Mouse (Mus musculus) natural killer cell, adult 2 months (primary cell): ENCODE measurements around the gene Dst.

Experiments
- DNase-seq, 2 experiments: peaks; one replicate each; pipeline ENCODE4 v3.0.0; 2022; ENCODE audit warnings: low spot score in 2 of 2

Gene Dst

GRCm38 (mm10) chr1:34023154-34023553 lies 115.1 kb downstream of the Dst start:
- DNase-seq: no peak

DNA sequence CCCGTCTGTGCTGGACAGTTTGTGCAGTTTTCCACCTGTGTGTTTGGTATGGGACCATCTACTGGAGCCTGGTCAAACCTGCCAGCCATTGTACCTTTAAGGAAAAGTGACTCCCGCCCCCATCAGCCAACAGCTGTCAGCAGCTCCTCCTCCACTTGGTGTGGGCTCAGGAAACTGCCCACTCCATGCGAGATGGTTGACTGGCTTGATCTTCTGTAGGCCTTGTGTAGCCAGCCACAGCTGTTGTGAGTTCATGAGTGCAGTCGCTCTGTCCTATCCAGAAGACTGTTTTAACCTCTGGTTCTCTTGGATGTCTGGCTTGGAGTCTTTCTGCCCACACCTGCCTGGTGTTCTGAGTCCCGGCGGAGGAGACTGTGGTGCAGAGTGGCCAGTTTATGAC lies 117.9 kb downstream of the Dst start:
- DNase-seq: no peak

GRCm38 (mm10) chr1:34028722-34029121 lies 120.7 kb downstream of the Dst start:
- peak in 1 of 2 experiments; percentile 13 for DNase-seq

DNA sequence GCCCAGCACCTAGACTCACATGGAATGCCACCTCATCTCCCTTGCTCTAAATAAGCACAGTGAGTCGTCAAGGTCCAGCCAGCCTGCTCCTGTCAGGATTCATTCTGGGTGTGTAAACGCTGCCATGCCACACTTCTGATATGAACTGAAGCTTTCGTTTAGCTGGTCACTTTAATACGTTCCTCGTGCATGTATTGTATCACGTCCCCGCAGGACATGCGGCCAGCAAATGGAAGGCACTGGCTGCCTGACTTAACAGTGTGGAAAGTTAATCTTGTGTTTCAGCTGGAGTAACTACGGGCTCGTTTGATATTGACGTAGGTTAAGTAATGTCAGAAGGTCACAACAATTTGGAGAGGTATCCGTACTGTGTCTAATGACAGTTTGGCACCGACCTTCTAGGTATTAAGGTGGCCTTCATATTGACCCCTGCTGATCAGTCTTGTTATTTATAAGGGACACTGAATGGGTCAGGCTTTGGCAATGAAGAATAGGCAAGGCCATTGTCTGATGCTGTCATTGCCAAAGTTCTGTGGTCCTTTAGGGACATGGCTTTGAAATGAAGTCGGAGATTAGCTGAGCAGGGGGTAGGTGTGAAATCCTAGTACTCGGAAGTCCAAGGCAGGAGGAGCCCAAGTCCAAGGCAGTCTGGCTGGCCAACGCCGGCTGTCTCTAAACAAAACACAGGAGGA lies 122.5 kb downstream of the Dst start:
- no peak for DNase-seq

DNA sequence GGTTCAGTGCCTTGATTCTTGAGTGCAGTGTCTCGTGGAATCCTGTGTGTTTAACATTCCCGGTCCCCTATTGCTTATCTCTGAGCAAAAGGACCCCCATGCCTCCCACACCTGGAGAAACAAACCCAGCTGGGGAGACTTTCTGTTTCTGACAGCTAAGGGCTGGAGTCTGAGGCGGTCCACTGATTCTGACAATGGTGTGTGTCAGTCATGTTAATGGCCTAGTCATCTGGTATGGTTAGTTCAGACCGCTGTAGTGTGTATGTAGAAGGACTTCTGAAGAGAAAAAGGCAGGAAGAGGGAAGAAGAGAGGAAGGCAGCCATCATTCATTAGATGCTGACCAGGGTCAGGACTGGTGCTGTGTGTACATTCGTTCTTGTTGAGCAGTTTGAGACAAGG lies 125.0 kb downstream of the Dst start:
- no peak for DNase-seq

GRCm38 (mm10) chr1:34033478-34033877 lies 125.5 kb downstream of the Dst start:
- no peak for DNase-seq

DNA sequence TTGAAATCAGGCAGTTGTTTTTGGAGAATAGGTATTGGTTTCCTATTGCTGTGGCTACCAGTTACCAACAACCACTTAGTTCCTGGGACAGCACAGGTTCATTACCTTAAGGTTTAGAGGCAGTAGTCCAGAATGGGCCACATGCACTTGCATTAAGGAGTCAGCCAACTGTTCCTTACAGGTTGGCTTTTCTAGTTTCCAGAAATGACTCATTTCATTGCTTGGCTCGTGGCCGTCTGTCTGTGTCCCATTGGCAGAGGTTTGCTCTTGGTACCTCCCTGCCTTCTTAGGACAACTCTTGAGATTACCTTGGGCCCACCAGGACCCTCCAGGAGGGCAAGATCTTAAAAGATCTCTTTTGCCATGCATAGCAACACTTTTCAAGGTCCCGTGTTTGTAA lies 125.9 kb downstream of the Dst start:
- no peak for DNase-seq

DNA sequence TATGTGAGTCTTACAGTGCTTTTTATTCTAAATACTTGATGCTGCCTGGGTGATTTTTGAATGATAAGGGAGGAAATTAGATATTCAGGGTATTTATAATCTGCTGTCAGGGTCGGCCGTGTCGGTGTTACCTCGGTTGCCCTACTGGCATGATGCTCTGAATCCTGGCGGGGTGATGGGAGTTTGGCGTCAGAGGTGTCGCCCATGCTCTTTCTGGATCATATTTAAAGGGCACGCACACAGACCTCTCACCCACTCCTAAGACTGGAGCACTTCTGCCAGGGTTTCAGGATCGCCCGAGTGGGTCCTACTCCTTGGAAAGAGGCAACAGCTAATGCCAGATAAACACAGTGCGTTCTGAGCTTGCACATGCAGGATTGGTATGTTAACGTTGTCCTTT lies 128.1 kb downstream of the Dst start:
- DNase-seq: no peak

- DNase-seq: no peak
Measured at GRCm38 (mm10) chr1:34038571-34038970, 130.5 kb downstream of the Dst start.

GRCm38 (mm10) chr1:34040049-34040448 lies 132.0 kb downstream of the Dst start:
- DNase-seq: no peak

DNA sequence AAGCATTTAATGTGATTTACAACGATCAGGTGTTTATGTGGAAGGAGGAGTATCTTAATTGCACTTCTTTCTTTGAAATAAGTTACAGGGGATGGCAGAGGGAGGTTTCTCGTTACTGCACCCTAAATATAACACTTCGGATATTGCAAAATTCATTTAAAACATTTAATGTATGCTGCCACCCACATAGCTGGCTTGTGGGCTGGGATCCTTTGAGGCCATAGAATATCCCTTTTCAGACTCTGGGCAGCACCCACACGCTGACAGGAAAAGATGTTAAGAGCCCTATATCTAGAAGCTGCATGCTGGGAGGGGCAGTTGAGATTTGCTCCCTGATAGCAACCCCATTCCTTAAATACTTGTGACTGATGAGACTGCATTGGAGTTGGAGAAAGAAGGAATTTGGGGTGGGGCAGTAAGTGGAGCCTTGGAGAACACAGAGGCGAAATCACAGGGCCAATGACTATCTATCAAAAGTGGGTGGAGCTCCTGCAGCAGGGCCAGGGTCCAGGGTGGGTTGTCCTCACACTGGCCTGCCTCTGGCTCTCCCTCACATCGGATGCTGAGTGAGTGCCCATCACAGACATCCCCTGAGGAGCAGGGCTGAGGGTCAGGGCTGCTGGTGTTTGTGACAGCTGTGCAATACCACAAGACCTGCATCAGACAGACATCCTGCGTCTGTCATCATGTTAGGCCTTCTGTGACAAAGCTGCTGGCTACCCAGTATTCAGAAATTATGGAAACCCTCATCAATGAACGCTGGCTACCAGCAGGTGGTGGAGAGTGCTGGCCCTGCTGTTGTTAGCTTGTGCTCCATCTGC lies 133.1 kb downstream of the Dst start:
- DNase-seq: no peak

- DNase-seq: no peak
Measured at GRCm38 (mm10) chr1:34042299-34042698, 134.3 kb downstream of the Dst start.

- no peak for DNase-seq
Measured at GRCm38 (mm10) chr1:34043327-34043726, 135.3 kb downstream of the Dst start.

DNA sequence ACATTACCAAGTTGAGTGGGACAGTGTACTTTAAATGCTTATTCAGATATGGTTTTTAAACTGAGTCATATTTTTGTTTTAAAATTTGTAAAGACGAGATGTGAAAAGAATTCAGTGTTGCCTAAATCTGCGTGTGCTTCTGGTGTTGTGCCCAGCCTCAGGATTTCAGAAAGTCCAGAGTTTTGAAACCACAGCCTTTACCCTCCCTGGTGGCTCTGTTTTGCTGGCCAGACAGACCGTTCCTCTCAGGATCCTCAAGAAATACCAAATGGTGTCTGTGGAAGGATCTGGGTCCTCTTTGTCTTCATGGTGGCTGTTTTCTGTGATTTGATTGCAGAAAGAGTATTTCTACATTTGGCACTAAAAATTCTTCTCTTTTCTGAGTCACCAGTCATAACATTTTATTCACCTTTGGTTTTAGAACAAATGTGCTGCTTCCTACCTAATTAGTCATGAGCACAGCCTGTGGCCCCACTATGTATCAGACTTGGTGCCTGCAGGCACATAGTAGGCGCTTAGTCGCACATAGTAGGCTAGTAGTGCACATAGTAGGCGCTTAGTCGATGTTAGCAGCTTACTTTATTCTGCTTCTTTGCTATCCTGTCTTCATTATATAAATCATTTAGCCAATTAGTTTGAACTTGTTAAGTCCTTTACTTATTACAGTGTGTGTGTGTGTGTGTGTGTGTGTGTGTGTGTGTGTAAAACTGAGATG lies 136.0 kb downstream of the Dst start:
- DNase-seq: no peak

DNA sequence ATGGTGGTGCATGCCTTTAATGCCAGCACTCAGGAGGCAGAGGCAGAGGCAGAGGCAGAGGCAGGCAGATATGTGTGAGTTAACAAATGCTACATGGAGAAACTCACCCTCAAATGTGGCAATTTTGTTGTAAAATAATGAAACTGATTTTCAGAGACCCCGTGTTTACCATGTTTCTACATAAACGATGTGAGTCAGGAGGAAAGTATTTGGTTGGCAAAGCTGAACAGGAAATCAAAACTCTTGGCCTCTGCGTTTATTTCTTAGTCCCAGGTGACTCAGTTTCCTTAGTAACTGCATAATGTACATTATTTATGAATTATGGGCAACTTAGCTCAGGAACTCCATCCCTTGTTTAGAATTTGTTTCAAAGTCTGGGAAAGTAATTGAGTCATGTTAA lies 136.7 kb downstream of the Dst start:
- DNase-seq: no peak

- DNase-seq: no peak
Measured at GRCm38 (mm10) chr1:34047285-34047684, 139.3 kb downstream of the Dst start.

DNA sequence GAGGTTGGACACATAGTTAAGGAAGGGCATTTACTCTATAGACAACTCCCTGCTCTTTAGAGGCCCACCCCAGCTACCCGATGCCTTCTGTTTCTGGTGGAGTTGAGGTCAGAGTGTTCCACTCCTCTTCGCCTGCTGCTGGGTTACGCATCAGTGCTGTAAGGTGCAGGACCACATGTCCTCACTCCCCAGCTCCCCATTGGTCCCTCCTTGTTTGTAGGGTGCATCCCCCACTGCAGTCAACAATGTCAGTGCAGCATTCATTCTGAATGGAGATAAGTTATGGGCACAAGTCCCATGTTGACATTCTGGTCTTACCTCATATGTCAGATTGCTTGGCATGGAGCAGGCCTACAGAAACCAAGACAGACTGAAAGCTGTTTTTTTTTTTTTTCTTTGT lies 143.2 kb downstream of the Dst start:
- DNase-seq: no peak

DNA sequence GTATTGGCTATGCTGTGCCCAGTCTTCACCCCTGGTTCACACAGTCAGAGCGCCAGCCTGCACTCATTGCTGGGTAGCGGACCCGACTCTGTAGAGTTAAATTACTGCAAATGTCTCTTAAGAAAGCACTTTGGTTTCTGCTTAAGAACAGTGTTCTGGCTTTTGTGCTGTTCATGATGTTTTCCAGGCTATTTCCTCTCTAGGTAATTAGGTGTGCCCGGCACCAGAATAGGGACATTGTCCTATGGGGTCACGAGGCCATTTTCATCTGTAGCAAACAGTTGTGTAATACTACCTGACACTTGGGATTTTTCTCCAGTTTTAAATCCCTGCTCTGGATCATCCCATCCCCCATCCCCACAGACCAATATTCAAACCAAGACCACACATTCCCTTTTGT lies 144.4 kb downstream of the Dst start:
- DNase-seq: no peak

- no peak for DNase-seq
Measured at GRCm38 (mm10) chr1:34054970-34055369, 146.9 kb downstream of the Dst start.

- no peak for DNase-seq
Measured at GRCm38 (mm10) chr1:34056658-34057057, 148.6 kb downstream of the Dst start.

- no peak for DNase-seq
Measured at GRCm38 (mm10) chr1:34059231-34059630, 151.2 kb downstream of the Dst start.

DNA sequence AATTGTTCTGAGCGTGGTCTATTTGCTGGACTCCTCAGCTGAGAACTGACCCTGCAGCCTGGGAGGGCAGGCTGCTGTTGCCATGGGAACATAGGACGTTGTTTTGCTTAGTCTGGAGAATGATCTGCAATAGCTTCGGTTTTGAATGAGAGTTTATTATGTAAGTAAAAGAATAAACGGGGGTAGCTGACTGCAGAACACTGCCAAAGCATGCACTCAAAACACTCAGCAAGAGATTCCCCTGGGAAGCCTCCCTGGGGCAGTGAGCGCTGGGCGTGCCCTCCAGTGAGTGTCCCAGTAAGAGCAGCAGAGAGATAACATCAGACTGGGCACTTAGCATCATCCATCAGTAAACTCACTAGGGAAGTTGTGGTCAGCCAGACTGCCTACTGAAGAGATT lies 152.4 kb downstream of the Dst start:
- DNase-seq: no peak

GRCm38 (mm10) chr1:34061078-34061477 lies 153.1 kb downstream of the Dst start:
- peak; percentile 22 to 55 for DNase-seq
